Mouse (Mus musculus): ENCODE measurements around the gene Rabepk.

- no peak for TF ChIP-seq EP300 (IDR thresholded peaks at IDR 0.05; ENCODE audit: low read depth in 1 of 2, low read length in 2 of 2)
- TF ChIP-seq POLR2A (IDR thresholded peaks at IDR 0.05; ENCODE audit: control insufficient read depth in 1 of 2, insufficient read depth in 1 of 2, low read depth in 1 of 2, low read length in 2 of 2, poor library complexity in 1 of 2), result no peak
Observed at GRCm38 (mm10) chr2:34827591-34827990, 27.9 kb upstream of the Rabepk start.
